ENCODE assay signal across 13 mouse cellular contexts in the genomic region with DNA sequence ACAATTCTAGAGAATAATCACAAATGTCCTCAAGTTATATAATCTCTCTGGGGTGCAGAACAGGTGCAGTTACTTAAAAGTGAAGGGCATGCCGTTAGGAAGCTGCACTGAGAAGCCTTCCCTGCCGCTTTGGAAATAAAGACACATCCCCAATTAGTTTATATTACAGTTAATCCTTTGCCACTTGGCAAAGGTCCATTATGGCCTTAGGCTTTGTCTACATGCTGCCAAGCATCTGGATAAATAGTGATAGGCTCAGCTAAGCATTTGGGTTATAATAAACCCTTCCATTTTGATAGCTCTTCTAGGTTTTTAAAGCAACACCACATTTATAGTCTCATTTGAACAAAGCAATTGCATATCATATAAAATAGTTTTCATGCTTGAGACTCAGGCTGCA.
"Had no signal": no experiment of that assay in that cellular context is flagged by ENCODE, and none has a peak within 500 bp of the region (broad histone marks: within the 10 kb centered on the region; RNA-seq: fewer than 3 reads in every experiment).

No protein-coding gene starts in this region.

- H3K27me3 ChIP-seq: limb, embryonic 13.5 days; neural tube, embryonic 12.5 days had no signal

- DNase-seq: kidney, adult 11 months; kidney, postnatal 10 days; kidney, postnatal 4 days; left cerebral cortex, postnatal 4 days; lung, adult 18-20 months; right cerebral cortex, postnatal 4 days; spleen, adult 18-20 months; thymus, adult 18-20 months; thymus, postnatal 14 days had no signal

- H3K27ac ChIP-seq: limb, embryonic 13.5 days; liver, embryonic 14.5 days; neural tube, embryonic 12.5 days had no signal

- H3K4me3 ChIP-seq: limb, embryonic 13.5 days; myocyte; neural tube, embryonic 12.5 days had no signal

- H3K9me3 ChIP-seq: limb, embryonic 13.5 days; neural tube, embryonic 12.5 days had no signal

- H3K4me1 ChIP-seq: limb, embryonic 13.5 days; neural tube, embryonic 12.5 days had no signal

- H3K4me2 ChIP-seq: limb, embryonic 13.5 days; neural tube, embryonic 12.5 days had no signal

- H3K36me3 ChIP-seq: limb, embryonic 13.5 days; neural tube, embryonic 12.5 days had no signal

- H3K9ac ChIP-seq: limb, embryonic 13.5 days; liver, embryonic 14.5 days; neural tube, embryonic 12.5 days had no signal
